Comparison of ENCODE assay signal across 17 mouse cellular contexts in genomic region chr16:49773068-49773467, GRCm38 (mm10).
"Had no signal": no experiment of that assay in that cellular context is flagged by ENCODE, and none has a peak within 500 bp of the region (broad histone marks: within the 10 kb centered on the region; RNA-seq: fewer than 3 reads in every experiment).

No protein-coding gene starts in this region.

- H3K36me3 ChIP-seq: limb, embryonic 12.5 days; lung, embryonic 15.5 days; midbrain, embryonic 15.5 days; neural tube, embryonic 13.5 days had no signal

- H3K27me3 ChIP-seq: limb, embryonic 12.5 days; lung, embryonic 15.5 days; megakaryocyte, embryonic 14.5 days; midbrain, embryonic 15.5 days; neural tube, embryonic 13.5 days had no signal

- H3K4me1 ChIP-seq: lung, embryonic 15.5 days; midbrain, embryonic 15.5 days; neural tube, embryonic 13.5 days had no signal

- DNase-seq: kidney, adult 11 months; kidney, adult 9 months; kidney, postnatal 36 days; layer of hippocampus, adult 9-11 months; layer of hippocampus, postnatal 36 days; lung, postnatal 14 days; right cerebral cortex, postnatal 25 days; thymus, adult 18-20 months; thymus, postnatal 14 days had no signal

- H3K4me3 ChIP-seq: limb, embryonic 12.5 days; lung, embryonic 15.5 days; megakaryocyte, embryonic 14.5 days; midbrain, embryonic 15.5 days; neural tube, embryonic 13.5 days had no signal

- ATAC-seq: midbrain, embryonic 15.5 days had no signal

- H3K27ac ChIP-seq: kidney, postnatal 0 days; limb, embryonic 12.5 days; lung, embryonic 15.5 days; macrophage; midbrain, embryonic 15.5 days; neural tube, embryonic 13.5 days had no signal

- H3K4me2 ChIP-seq: limb, embryonic 12.5 days; lung, embryonic 15.5 days; midbrain, embryonic 11.5 days; midbrain, embryonic 15.5 days; neural tube, embryonic 13.5 days had no signal

- H3K9me3 ChIP-seq: limb, embryonic 12.5 days; lung, embryonic 15.5 days; megakaryocyte, embryonic 14.5 days; midbrain, embryonic 15.5 days; neural tube, embryonic 13.5 days had no signal

- H3K9ac ChIP-seq: limb, embryonic 12.5 days; lung, embryonic 15.5 days; midbrain, embryonic 15.5 days; neural tube, embryonic 13.5 days had no signal
